Mouse (Mus musculus) ES-E14 (cell line): Measurements from ENCODE around the gene Bgn.

ENCODE experiments used
- CHD2 ChIP-seq: IDR thresholded peaks from 2 replicates; pipeline ENCODE4 v1.6.1; 2014; ENCODE audit warnings: mild to moderate bottlenecking, low read depth, low read length, inconsistent platforms
- MAFK ChIP-seq: IDR thresholded peaks from 2 replicates; pipeline ENCODE4 v1.6.1; 2014; ENCODE audit warnings: mild to moderate bottlenecking, low read depth, low read length, inconsistent platforms; ENCODE audit not compliant: insufficient read depth

- TF ChIP-seq CHD2, result no peak
- TF ChIP-seq MAFK, result no peak
Measured at GRCm38 (mm10) chrX:73479656-73480055, 3.7 kb upstream of the Bgn start.
